Mouse (Mus musculus) intestine, embryonic 14.5 days (tissue): ENCODE results near the gene Hpse2. TPM values are rescaled to one million over a fixed set of nuclear protein-coding genes. Genes with fewer than 3 reads are reported as not detected.
A peak's percentile ranks its signal among the peaks of the same experiment; 100 is the strongest.

ENCODE experiments used
- ATAC-seq: fragments of 200-750 bp; cut with Nextera tagmentation; replicated peaks from 2 replicates; pipeline ENCODE4 v1.8.0; 2017; ENCODE audit warnings: low read depth, moderate number of reproducible peaks, moderate TSS enrichment, moderate library complexity; ENCODE audit not compliant: low FRiP score, low TSS enrichment
- DNase-seq: peaks from one replicate; pipeline ENCODE4 v3.0.0-alpha.2; 2018; ENCODE audit warnings: low spot score
- H3K27ac ChIP-seq: fragments of 300-500 bp; sonication (generic); 2 replicates; pipeline ENCODE4 v1.5.1; 2014; ENCODE audit warnings: low read depth, mild to moderate bottlenecking, control low read depth
- H3K27me3 ChIP-seq: fragments of 300-500 bp; sonication (generic); replicated peaks from 2 replicates; pipeline ENCODE4 v1.6.1; 2014; ENCODE audit warnings: low read length, control low read depth; ENCODE audit not compliant: control insufficient read depth, insufficient read depth
- H3K36me3 ChIP-seq: fragments of 300-500 bp; sonication (generic); 2 replicates; pipeline ENCODE4 v1.6.1; 2014; ENCODE audit warnings: low read length, control low read depth; ENCODE audit not compliant: control insufficient read depth, insufficient read depth
- H3K4me1 ChIP-seq: fragments of 300-500 bp; sonication (generic); replicated peaks from 2 replicates; pipeline ENCODE4 v1.6.1; 2014; ENCODE audit warnings: low read length, control low read depth, mixed read lengths; ENCODE audit not compliant: control insufficient read depth, insufficient read depth
- H3K4me2 ChIP-seq: fragments of 300-500 bp; sonication (generic); 2 replicates; pipeline ENCODE4 v1.6.1; 2014; ENCODE audit warnings: low read length
- H3K4me3 ChIP-seq: fragments of 300-500 bp; sonication (generic); 2 replicates; pipeline ENCODE4 v1.5.1; 2014; ENCODE audit warnings: low read depth, low read length, control low read depth, mixed read lengths
- H3K9ac ChIP-seq: fragments of 300-500 bp; sonication (generic); 2 replicates; pipeline ENCODE4 v1.6.1; 2014; ENCODE audit warnings: mild to moderate bottlenecking, low read length
- H3K9me3 ChIP-seq: fragments of 300-500 bp; sonication (generic); 2 replicates; pipeline ENCODE4 v1.6.1; 2016; ENCODE audit warnings: low read length, control low read depth; ENCODE audit not compliant: control insufficient read depth
- WGBS: fragments of 180-500 bp; shearing (Covaris S2); extraction: QIAGEN DNeasy Blood & Tissue Kit; methylation state at CpG from one replicate; pipeline ENCODE4 v1.1.7; 2014; 5-methylcytosine and 5-hydroxymethylcytosine counted together
- polyA plus RNA-seq: library from polyadenylated mRNA; unstranded; fragments of >200 nt; fragmentation: Nextera tagmentation; extraction: Ambion mirVana; gene quantifications from 2 replicates; pipeline ENCODE4 v1.2.1, GENCODE M21; 2014

Gene Hpse2
- polyA plus RNA-seq, 1 experiment from 2014 or later: 20.3 TPM

DNA sequence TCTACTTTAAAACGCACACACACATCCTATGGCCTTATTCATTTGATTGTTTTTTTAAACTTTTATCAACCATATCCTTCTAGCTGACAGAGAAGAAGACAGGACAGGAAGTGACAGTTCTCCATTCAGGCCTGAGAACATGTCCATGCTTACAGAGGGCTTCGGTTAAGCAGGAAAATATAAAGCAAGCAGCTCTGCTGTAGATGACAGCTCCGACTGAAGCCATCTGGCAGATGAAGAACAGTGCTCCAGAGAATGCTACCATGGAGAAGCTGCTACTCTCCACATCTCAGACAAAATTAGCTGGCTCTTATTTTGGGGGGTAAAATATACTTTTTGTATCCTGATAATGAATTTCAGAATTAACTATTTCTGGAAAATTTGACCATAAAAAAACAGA, 246.5 kb downstream of the Hpse2 start:
- Histone ChIP-seq H3K9ac (no peak overlapping the region), H3K4me2 (no peak overlapping the region), H3K9me3 (no peaks in the 10 kb centered on the region), H3K4me1 (0 out of 2 replicates have a peak, but pooled peaks cover 4% of the 10 kb centered on the region), H3K36me3 (no peaks in the 10 kb centered on the region), H3K27ac (no peak overlapping the region), H3K4me3 (no peak overlapping the region), H3K27me3 (no peaks in the 10 kb centered on the region)
- no peak for DNase-seq
- WGBS: 43% methylated on average over 3 of the region's 3 CpGs
- no peak for ATAC-seq

DNA sequence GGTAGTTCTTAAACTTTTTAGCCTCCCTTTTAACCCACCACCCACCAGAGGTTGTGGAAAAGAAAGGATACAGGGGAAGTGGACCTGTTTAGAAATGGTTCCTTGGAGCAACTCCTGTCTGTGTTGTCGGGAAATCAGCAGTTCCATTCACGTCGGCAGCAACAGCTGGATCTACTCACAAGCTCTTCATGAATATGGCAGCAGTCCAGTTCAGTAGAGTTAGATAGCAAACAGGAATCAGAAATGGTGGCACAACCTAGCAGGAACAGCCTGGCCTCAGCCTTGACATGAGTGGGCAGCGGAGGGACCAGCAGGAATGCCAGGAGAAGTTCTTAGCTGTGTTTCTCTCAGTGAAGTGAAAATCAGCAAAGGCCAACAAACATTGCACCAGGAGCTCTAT, 278.4 kb downstream of the Hpse2 start:
- H3K4me2 ChIP-seq: no peak overlapping the region
- ATAC-seq: no peak
- no peak overlapping the region for H3K27ac ChIP-seq
- no peaks in the 10 kb centered on the region for H3K4me1 ChIP-seq
- no peaks in the 10 kb centered on the region for H3K27me3 ChIP-seq
- no peak overlapping the region for H3K9ac ChIP-seq
- no peaks in the 10 kb centered on the region for H3K36me3 ChIP-seq
- no peak overlapping the region for H3K4me3 ChIP-seq
- peaks cover 10% of the 10 kb centered on the region; the same call in 1 of the 2 replicates for H3K9me3 ChIP-seq
- DNase-seq: no peak
- WGBS: 61% methylated on average over 4 of the region's 4 CpGs

DNA sequence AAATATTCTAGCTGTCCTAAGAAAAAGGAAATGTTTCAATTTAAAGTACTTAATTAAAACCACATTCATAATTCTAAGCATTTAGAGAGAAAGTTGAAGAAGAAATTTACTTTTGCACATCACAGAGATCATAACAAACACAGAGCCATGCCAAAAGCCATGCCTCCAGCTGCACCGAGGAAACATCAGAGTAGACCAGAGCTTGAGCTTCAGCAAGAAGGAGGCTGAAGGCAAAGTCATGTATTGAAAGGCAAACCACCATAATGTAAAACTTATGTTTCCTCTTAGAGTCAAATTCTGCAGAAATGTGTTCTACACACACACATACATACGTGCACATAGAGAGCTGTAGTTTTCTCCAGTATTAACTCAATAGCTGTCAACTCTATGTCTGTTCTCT, 291.2 kb downstream of the Hpse2 start:
- no peaks in the 10 kb centered on the region for H3K36me3 ChIP-seq
- DNase-seq (no peak), ATAC-seq (no peak)
- H3K9me3 ChIP-seq: no peaks in the 10 kb centered on the region
- H3K9ac ChIP-seq: no peak overlapping the region
- 82% methylated on average over 2 of the region's 2 CpGs for WGBS
- H3K27me3 ChIP-seq: no peaks in the 10 kb centered on the region
- H3K4me3 ChIP-seq: no peak overlapping the region
- H3K27ac ChIP-seq: no peak overlapping the region
- H3K4me1 ChIP-seq: no peaks in the 10 kb centered on the region
- no peak overlapping the region for H3K4me2 ChIP-seq

DNA sequence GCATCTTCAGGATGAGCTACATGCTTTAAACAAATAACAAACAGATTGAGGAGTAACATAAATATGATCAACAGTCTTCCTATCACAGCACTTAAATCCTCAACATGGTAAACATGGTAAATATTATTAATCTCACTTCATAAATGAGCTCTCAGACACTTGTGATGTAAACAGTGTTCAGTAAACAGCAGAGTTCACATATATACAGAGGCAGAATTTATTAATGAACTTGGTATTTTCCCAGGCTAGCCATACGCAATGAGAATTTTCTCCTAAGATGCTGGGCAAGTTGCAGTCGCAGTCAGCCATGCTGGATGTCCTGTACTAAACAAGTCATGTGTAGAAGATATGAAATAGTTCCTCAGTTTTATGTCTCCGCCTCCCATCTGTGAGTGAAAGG, 300.9 kb downstream of the Hpse2 start:
- ATAC-seq (no peak), DNase-seq (no peak)
- H3K4me3 ChIP-seq: no peak overlapping the region
- H3K9me3 ChIP-seq: no peaks in the 10 kb centered on the region
- WGBS: 70% methylated on average over 3 of the region's 3 CpGs
- no peaks in the 10 kb centered on the region for H3K27me3 ChIP-seq
- no peak overlapping the region for H3K9ac ChIP-seq
- H3K4me1 ChIP-seq: no peaks in the 10 kb centered on the region
- H3K4me2 ChIP-seq: no peak overlapping the region
- H3K36me3 ChIP-seq: no peaks in the 10 kb centered on the region
- no peak overlapping the region for H3K27ac ChIP-seq

DNA sequence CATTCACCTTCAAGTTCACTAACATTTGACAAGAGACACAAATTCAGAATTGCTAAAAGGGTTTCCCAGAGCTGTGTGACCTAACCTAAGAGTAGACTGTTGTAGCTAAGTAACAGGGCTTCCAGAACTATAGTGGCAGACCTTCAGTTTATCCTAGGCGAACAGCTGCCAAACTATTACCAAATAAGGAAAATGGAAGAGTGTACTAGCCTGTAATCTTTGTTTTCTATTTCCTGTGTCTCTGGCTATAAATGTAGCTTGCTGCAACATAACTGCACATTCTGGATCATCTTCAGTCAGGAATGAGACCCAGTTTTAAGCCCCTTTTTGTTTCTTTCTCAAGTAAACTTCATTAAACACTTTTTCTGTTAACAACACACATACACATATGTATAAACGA, 324.0 kb downstream of the Hpse2 start:
- ATAC-seq (no peak), DNase-seq (no peak)
- WGBS: 48% methylated on average over 2 of the region's 2 CpGs
- no peak overlapping the region for H3K9ac ChIP-seq
- no peaks in the 10 kb centered on the region for H3K9me3 ChIP-seq
- H3K4me3 ChIP-seq: no peak overlapping the region
- H3K4me1 ChIP-seq: 0 out of 2 replicates have a peak, but pooled peaks cover 6% of the 10 kb centered on the region
- H3K27ac ChIP-seq: 0 out of 2 replicates have a peak overlapping the region, but pooled peaks have one; percentile 23
- H3K36me3 ChIP-seq: no peaks in the 10 kb centered on the region
- H3K4me2 ChIP-seq: no peak overlapping the region
- H3K27me3 ChIP-seq: no peaks in the 10 kb centered on the region

DNA sequence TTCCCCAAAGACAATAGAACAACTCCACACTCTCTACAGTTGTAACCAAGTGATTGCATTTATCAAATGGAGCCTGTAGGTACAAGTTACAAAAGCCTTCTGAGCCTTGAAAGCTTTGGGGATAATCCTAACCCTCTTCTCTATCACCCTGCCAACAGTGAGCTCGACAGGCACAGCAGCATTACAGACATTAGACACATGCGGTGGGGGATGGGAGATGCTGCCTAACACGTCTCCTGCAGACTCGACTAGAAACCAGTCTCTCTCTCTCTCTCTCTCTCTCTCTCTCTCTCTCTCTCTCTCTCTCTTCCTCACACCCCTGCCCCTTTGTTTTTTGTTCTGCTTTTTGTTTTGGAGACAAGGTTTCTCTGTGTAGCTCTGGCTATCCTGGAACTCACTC, 343.6 kb downstream of the Hpse2 start:
- Histone ChIP-seq H3K4me3 (no peak overlapping the region), H3K4me2 (no peak overlapping the region), H3K36me3 (no peaks in the 10 kb centered on the region), H3K4me1 (no peaks in the 10 kb centered on the region), H3K27me3 (no peaks in the 10 kb centered on the region), H3K9ac (no peak overlapping the region), H3K9me3 (peaks cover 9% of the 10 kb centered on the region), H3K27ac (no peak overlapping the region)
- DNase-seq: no peak
- WGBS: 35% methylated on average over 4 of the region's 4 CpGs
- no peak for ATAC-seq

DNA sequence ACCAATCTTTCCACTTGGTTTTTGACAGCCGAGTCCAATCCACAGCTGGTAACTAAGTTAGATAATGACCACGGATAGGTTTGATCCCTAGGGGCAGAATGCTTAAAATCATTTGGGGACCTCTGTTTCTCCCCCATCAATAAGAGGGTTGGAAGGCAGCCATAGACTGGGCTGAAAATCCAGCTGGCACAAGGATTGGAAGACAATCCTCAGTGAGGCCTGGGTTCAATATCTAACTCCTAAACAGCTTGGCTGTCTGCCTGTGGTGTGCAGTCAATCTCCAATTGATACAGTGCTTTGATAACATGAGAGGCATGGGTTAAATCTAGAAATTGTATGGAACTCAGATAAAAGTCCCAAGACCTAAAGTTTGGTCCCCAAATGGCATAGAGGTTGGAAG, 345.4 kb downstream of the Hpse2 start:
- Histone ChIP-seq H3K9me3 (no peaks in the 10 kb centered on the region), H3K27ac (no peak overlapping the region), H3K4me1 (no peaks in the 10 kb centered on the region), H3K36me3 (no peaks in the 10 kb centered on the region), H3K9ac (no peak overlapping the region), H3K4me3 (no peak overlapping the region), H3K27me3 (no peaks in the 10 kb centered on the region), H3K4me2 (no peak overlapping the region)
- 74% methylated on average over 2 of the region's 2 CpGs for WGBS
- DNase-seq (no peak), ATAC-seq (no peak)

DNA sequence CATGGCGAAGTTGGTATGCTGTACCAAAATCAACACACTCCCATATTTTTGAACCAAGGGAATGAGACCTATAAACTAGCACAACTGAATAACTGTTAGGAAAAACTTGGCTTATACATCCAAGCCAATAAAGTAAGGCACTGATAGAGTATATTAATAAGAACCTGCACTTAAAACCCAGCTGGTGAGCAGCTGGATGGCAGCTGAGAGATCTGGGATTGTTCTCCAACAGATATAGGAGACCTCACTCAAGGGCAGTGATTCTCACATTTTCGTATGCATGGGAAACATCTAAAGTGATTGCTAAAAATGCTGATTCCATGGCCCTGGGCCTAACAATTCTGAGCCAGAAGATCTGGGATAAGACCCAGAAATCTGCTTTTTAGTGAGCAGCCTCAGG, 345.9 kb downstream of the Hpse2 start:
- no peak for DNase-seq
- no peaks in the 10 kb centered on the region for H3K27me3 ChIP-seq
- no peak for ATAC-seq

DNA sequence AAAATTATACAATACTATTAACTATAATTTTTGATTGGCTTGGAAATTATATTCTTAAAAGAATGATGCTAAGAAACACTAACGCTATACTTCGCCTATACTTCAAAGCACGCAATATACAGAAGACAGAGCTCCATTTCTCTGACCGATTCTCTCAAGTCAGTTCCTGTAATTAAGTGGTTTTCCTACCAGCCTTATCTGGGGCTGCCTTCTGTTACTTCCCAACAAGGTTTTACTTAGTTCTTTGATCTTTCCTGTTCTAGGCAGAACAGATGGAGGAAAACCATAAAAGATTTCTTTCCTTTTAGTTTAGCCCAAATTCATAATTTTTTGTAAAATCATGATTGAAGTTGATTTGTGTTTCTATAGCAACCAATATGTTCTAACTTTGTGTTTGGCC, 351.8 kb downstream of the Hpse2 start:
- Histone ChIP-seq H3K9ac (no peak overlapping the region), H3K27me3 (no peaks in the 10 kb centered on the region), H3K4me2 (no peak overlapping the region), H3K27ac (no peak overlapping the region), H3K4me1 (no peaks in the 10 kb centered on the region), H3K4me3 (no peak overlapping the region), H3K36me3 (no peaks in the 10 kb centered on the region), H3K9me3 (no peaks in the 10 kb centered on the region)
- 86% methylated on average over 4 of the region's 4 CpGs for WGBS
- DNase-seq (no peak), ATAC-seq (no peak)

More for the DNA sequence above, 345.9 kb downstream of the Hpse2 start:
- Histone ChIP-seq H3K36me3 (no peaks in the 10 kb centered on the region), H3K4me2 (no peak overlapping the region), H3K4me3 (no peak overlapping the region), H3K9ac (no peak overlapping the region), H3K9me3 (no peaks in the 10 kb centered on the region), H3K27ac (no peak overlapping the region), H3K4me1 (no peaks in the 10 kb centered on the region)
- 89% methylated on average over 2 of the region's 2 CpGs for WGBS
